In genomic region chr6:147704297-147704696, GRCm38 (mm10) we compare ENCODE assay signal across 20 mouse cellular contexts.
DNase-seq lines count a peak whose midpoint lies in the region; ATAC-seq lines count a peak whose summit lies in the region.
"Had no signal": no experiment of that assay in that cellular context is flagged by ENCODE, and none has a peak within 500 bp of the region (broad histone marks: within the 10 kb centered on the region; RNA-seq: fewer than 3 reads in every experiment).

No protein-coding gene starts in this region.

- H3K4me2 ChIP-seq in kidney, embryonic 15.5 days = no peak overlapping the region
- H3K4me2 ChIP-seq: embryonic facial prominence, embryonic 12.5 days; forebrain, embryonic 13.5 days; forebrain, embryonic 15.5 days had no signal

- H3K9me3 ChIP-seq in kidney, embryonic 15.5 days (replicated peaks) = no peaks in the 10 kb centered on the region
- H3K9me3 ChIP-seq: embryonic facial prominence, embryonic 10.5 days; embryonic facial prominence, embryonic 12.5 days; forebrain, embryonic 13.5 days; forebrain, embryonic 15.5 days had no signal

- H3K4me1 ChIP-seq in kidney, embryonic 15.5 days = 0 out of 2 replicates have a peak, but pooled peaks cover 5% of the 10 kb centered on the region
- H3K4me1 ChIP-seq: forebrain, embryonic 13.5 days; forebrain, embryonic 15.5 days had no signal

- no peak overlapping the region for H3K9ac ChIP-seq in kidney, embryonic 15.5 days
- H3K9ac ChIP-seq: embryonic facial prominence, embryonic 12.5 days; forebrain, embryonic 13.5 days; forebrain, embryonic 15.5 days; forebrain, postnatal 0 days had no signal

- H3K4me3 ChIP-seq in kidney, embryonic 15.5 days (replicated peaks) = no peak overlapping the region
- H3K4me3 ChIP-seq: embryonic facial prominence, embryonic 10.5 days; embryonic facial prominence, embryonic 12.5 days; forebrain, embryonic 13.5 days; forebrain, embryonic 15.5 days had no signal

- no peak overlapping the region for H3K27ac ChIP-seq in kidney, embryonic 15.5 days
- H3K27ac ChIP-seq: embryonic facial prominence, embryonic 10.5 days; embryonic facial prominence, embryonic 12.5 days; forebrain, embryonic 13.5 days; forebrain, embryonic 15.5 days had no signal

- WGBS in kidney, embryonic 15.5 days = 87% methylated on average over 5 of the region's 5 CpGs

- peak; percentile 79 for ATAC-seq in granulocyte monocyte progenitor cell, adult 5-6 weeks (replicated peaks; ENCODE audit: poor library complexity, severe bottlenecking)
- ATAC-seq in kidney, embryonic 15.5 days (replicated peaks; ENCODE audit: low FRiP score) = no peak
- ATAC-seq: forebrain, embryonic 13.5 days; forebrain, embryonic 15.5 days; forebrain, postnatal 0 days had no signal

- peak; percentile 27 for DNase-seq in 3T3-L1 (ENCODE audit: low read depth, low spot score)
- peak; percentile 49 for DNase-seq in 416B (ENCODE audit: low read depth)
- no peak for DNase-seq in frontal cortex, postnatal 10 days (ENCODE audit: low spot score in 2 of 2)
- DNase-seq in right cerebral cortex, postnatal 14 days = no peak
- DNase-seq: adrenal gland, adult 2 months; adrenal gland, postnatal 10 days; adrenal gland, postnatal 25 days; cerebellum, adult 11 months; cerebellum, adult 18-20 months; cerebellum, adult 8-10 months; cerebellum, adult 9-11 months; cerebellum, postnatal 14 days; cerebellum, postnatal 36 days; forebrain, postnatal 0 days had no signal

- H3K27me3 ChIP-seq in kidney, embryonic 15.5 days = no peaks in the 10 kb centered on the region
- H3K27me3 ChIP-seq: embryonic facial prominence, embryonic 12.5 days; forebrain, embryonic 13.5 days; forebrain, embryonic 15.5 days had no signal

- H3K36me3 ChIP-seq in kidney, embryonic 15.5 days = no peaks in the 10 kb centered on the region
- H3K36me3 ChIP-seq: embryonic facial prominence, embryonic 10.5 days; embryonic facial prominence, embryonic 12.5 days; forebrain, embryonic 15.5 days had no signal

Comparison
In these comparisons a context has a peak if more than half of its experiments do, and no peak if none do; other contexts are left out.
1. DNase-seq: peak in 3T3-L1 (single experiment) and 416B (single experiment); none in frontal cortex, postnatal 10 days (0 of 2) and right cerebral cortex, postnatal 14 days (single experiment).